Mouse (Mus musculus): ENCODE results near the gene A930004D18Rik. TPM values are rescaled to one million over a fixed set of nuclear protein-coding genes. Genes with fewer than 3 reads are reported as not detected.

Gene A930004D18Rik
- total RNA-seq, 4 experiments from 2014 or later, result 1.1 to 2.4 (median 1.4) TPM

DNA sequence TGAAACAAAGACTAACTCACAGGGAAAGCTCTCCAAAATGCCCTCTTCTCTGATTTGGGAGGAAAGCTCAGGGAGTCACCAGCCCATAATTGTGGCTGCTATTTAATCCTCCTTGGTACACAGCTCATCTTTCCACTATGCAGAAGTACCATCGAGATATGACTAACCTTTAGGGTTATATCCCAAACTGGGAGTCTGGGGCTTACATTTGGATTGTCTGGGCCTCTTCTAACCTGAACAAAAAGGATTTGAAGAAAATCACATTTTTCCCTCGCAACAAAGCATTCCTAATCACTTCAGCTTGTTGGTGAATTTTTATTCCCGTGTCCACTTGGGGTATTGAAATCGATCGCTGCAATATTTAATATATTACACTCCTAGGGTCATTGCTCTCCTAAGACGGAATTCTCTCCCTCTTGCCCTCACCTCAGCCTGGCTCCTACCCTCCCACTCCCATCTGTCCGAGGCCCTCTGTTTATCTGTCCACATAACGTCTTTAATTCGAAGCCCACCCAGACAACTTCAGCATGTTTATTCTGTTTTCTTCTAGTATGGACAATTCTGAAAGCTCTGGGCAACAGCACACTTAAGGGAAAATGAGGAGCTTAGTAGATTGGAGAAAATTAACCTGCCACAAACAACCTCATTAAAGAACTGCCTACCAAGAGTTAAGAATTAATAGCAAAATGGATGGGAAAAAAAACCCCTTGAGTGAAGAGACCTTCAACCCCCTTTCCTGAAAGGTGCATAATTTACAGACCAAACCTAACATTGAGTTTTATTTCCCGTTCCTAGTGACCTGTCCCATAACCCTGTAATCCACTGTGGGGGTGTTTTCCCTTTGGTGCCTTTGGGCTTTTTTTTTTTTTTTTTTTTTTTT is 2.9 kb downstream of the A930004D18Rik start:
- DNase-seq, result no peak

GRCm38 (mm10) chr2:18033166-18034108 is 4.1 kb downstream of the A930004D18Rik start:
- no peak for DNase-seq

DNA sequence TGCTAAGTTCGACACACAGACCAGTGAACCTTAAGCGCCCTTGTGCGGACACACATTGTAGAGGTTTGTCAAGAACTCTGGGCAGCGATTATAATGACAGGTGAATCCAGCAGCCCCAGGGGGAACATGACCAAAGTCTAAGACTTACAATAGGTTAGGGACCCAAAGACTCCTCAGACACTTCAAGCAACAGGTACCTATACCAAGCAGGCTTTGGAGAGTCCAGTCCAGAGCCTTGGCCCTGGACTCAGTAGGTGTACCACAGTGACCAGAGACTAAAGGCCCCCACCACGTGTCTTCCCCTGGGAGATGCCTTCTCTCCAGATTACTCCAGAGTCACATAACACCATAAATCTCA is 5.0 kb downstream of the A930004D18Rik start:
- no peak for DNase-seq

GRCm38 (mm10) chr2:18031831-18032537 is 5.6 kb downstream of the A930004D18Rik start:
- no peak for DNase-seq

DNA sequence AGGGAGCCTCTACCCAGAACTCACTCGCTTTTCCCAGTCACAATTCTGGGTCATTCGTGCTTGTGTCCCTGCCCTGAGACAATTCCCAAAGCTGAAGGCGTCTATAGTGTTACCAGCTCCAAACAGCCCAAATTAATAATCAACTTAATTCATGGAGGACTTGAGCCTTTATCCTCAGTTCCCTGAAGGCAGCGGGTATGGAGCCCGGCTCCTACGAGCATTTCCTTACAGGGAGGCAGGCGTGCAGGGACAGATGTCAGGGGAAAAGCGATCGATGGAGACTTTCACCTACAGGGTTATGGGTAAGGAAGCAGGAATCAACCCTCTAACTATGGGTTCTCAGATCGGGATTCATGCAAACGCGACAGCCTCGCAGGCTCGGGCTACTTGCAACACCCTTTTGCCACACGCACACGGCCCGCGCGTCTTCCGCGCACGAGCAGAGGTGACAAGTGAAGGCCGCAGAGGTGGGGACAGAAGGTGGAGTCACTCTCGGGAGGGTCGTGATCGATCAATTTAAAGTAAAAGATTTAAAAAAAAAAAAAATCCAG is 6.2 kb downstream of the A930004D18Rik start:
- no peak for DNase-seq

DNA sequence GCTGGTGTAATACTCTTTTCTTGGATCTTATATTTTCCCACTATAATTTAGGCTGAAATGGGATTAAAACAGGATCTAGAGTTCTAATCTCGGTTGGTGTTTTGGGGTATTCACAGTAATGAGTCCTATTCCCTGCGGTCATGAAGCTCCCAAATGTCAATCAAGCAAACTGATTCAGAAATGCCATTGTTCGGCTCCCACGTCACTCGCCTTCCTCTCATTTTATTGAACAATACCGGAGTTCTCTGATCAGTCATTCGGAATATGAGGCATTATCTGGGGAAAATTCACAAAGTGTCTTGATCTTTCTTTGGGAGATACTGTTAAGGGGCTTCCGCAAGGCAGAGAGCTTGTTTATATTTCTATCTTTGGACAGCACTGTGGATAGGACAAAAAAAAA is 7.0 kb downstream of the A930004D18Rik start:
- DNase-seq, result no peak

- no peak for DNase-seq
These were observed 7.9 kb downstream of the A930004D18Rik start for GRCm38 (mm10) chr2:18029656-18030055.

GRCm38 (mm10) chr2:18028140-18029021 is 9.2 kb downstream of the A930004D18Rik start:
- DNase-seq, result peak; percentile 89

GRCm38 (mm10) chr2:18027448-18028139 is 9.9 kb downstream of the A930004D18Rik start:
- DNase-seq, result peak; percentile 90

GRCm38 (mm10) chr2:18026116-18026947 is 11.2 kb downstream of the A930004D18Rik start:
- DNase-seq, result peak; percentile 54

DNA sequence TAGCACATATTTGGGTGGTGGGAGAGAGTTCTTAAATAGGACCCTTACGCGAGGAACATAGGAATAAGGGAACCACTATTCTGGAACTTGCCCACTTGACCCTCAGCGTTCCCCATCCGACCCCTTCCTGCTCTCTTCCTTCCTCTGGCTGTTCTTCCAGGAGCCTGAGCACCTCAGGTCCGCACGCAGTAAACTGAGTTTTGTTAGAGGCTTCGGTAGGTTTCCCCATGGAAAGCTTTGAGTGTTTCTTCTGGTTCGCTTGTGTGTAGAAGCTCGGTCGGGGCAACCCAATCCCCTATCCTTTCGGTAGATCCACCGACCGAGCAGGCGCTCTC is 11.8 kb downstream of the A930004D18Rik start:
- DNase-seq, result no peak

DNA sequence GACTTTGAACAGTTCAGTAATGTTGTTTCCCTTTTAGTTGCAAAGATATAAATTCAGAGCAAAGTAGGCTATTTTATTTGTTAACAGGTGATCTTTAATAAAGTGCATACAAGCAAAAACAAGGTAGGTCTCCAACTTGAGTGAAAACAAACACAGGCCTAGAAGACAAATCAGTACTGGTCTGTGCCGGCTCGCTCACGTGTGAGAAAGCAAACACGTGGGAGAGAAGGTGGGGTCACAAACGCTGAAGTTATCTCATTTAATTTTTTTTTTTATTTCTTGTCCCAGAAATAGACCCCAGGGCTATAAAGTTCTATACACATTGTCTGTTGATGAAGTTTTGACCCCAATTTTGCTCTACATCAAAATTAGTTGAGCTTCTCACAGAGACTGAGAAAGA is 12.4 kb downstream of the A930004D18Rik start:
- no peak for DNase-seq

DNA sequence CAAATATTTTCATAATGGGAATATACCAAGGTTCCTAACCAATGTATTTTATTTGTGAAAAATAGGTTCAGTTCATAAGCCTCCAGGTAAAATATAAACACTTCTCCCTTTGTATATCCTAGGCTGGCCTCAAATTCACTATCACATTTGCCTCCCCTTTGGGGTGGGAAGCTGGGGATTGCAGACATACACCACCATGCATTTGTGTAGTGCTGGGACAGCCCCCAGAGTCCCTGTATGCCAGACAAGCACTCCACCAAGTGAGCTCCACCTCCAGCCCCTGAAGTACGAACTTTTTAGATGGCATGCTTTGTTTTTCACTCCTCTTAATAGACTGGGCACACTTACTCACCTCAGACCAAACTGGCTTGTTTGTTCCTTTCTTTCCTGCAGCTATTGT is 14.7 kb downstream of the A930004D18Rik start:
- DNase-seq, result no peak

- no peak for DNase-seq
These were observed 18.4 kb downstream of the A930004D18Rik start for GRCm38 (mm10) chr2:18019122-18019521.

DNA sequence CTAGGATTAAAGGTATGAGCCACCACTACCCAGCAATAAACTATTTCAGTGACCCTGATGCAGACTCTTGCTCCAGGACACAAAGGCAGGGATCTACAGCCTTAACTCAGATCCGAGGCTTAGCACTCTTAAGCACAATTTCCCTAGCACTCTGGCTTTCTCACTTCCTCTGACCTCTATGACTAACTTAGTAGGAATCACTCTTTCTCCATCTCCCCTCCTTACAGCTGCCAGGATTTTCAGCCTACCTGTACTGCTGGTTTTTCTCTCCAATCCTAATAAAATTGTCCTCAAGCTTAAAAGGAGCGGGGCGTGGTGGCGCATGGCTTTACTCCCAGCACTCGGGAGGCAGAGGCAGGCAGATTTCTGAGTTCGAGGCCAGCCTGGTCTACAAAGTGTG is 20.2 kb downstream of the A930004D18Rik start:
- no peak for DNase-seq

DNA sequence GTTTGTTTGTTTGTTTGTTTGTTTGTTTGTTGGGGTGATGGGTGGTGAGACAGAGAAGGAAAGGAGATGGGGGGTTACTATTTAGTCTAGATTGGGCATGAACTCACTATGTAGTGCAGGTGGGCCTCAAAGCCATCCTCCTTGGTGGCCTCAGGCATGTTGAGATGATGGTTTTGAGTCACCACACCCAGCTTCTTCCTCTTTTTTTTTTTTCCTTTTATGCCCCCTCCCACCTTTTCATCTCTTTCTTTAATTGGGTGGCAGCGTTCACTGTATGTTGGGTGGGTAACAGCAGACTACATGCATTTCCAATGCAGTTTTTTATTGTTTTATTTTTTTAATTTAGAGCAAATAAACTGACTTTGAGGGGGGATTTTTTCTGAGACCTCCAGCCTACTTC is 20.9 kb downstream of the A930004D18Rik start:
- DNase-seq, result no peak

DNA sequence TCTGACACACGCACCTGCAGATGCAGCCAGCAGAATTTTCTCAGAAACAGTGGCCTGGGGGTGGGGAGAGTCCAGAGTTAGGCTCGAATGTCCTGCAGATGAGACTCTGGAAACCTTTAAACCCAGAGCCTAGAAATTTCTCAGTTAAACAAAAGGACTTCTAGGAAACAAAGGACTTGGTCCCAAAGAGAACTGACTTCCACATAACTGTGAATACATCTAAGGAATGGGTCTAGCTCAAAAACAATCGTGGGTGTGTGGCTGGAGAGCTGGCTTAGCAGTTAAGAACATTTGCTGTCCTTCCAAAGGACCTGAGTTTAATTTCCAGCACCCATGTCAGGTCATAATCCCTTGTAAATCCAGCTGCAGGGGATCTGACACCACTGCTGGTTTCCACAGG is 22.0 kb downstream of the A930004D18Rik start:
- no peak for DNase-seq

- DNase-seq, result no peak
These were observed 24.7 kb downstream of the A930004D18Rik start for GRCm38 (mm10) chr2:18012866-18013265.

- DNase-seq, result no peak
These were observed 26.3 kb downstream of the A930004D18Rik start for GRCm38 (mm10) chr2:18011226-18011625.

GRCm38 (mm10) chr2:18005137-18005536 is 32.4 kb downstream of the A930004D18Rik start:
- no peak for DNase-seq

All from adrenal gland, adult 8-10 months (tissue).